Mouse (Mus musculus) heart, embryonic 15.5 days (tissue): ENCODE data around the gene Usp6nl. TPM values are rescaled to one million over a fixed set of nuclear protein-coding genes. Genes with fewer than 3 reads are reported as not detected.

Experiments used
- ATAC-seq: fragments of 200-750 bp; cut with Nextera tagmentation; replicated peaks from 2 replicates; pipeline ENCODE4 v1.8.0; 2017; ENCODE audit warnings: low read depth, moderate TSS enrichment; ENCODE audit not compliant: insufficient number of reproducible peaks, insufficient read depth, low FRiP score
- H3K27ac ChIP-seq: fragments of 300-500 bp; sonication (generic); 2 replicates; pipeline ENCODE4 v1.5.1; 2015; ENCODE audit warnings: mild to moderate bottlenecking, inconsistent platforms
- H3K27me3 ChIP-seq: fragments of 300-500 bp; sonication (generic); 2 replicates; pipeline ENCODE4 v1.6.1; 2015; ENCODE audit warnings: inconsistent platforms
- H3K36me3 ChIP-seq: fragments of 300-500 bp; sonication (generic); 2 replicates; pipeline ENCODE4 v1.6.1; 2015; ENCODE audit warnings: mild to moderate bottlenecking, inconsistent platforms
- H3K4me1 ChIP-seq: fragments of 300-500 bp; sonication (generic); replicated peaks from 2 replicates; pipeline ENCODE4 v1.6.1; 2015; ENCODE audit warnings: inconsistent platforms
- H3K4me2 ChIP-seq: fragments of 300-500 bp; sonication (generic); 2 replicates; pipeline ENCODE4 v1.6.1; 2015; ENCODE audit warnings: inconsistent platforms, mild to moderate bottlenecking, moderate library complexity
- H3K4me3 ChIP-seq: fragments of 300-500 bp; sonication (generic); 2 replicates; pipeline ENCODE4 v1.5.1; 2015; ENCODE audit warnings: mild to moderate bottlenecking, inconsistent platforms
- H3K9ac ChIP-seq: fragments of 300-500 bp; sonication (generic); 2 replicates; pipeline ENCODE4 v1.6.1; 2015; ENCODE audit warnings: mild to moderate bottlenecking, inconsistent platforms
- H3K9me3 ChIP-seq: fragments of 300-500 bp; sonication (generic); replicated peaks from 2 replicates; pipeline ENCODE4 v1.6.1; 2016; ENCODE audit warnings: inconsistent platforms
- WGBS: fragments of 180-500 bp; shearing (Covaris S2); methylation state at CpG from one replicate; pipeline ENCODE4 v1.1.7; 2015; ENCODE audit warnings: mixed read lengths; 5-methylcytosine and 5-hydroxymethylcytosine counted together
- polyA plus RNA-seq: library from polyadenylated mRNA; unstranded; fragments of >200 nt; fragmentation: Nextera tagmentation; extraction: Ambion mirVana; gene quantifications from 2 replicates; pipeline ENCODE4 v1.2.1, GENCODE M21; 2015

Gene Usp6nl
- polyA plus RNA-seq, 1 experiment from 2014 or later, result 6.6 TPM

DNA sequence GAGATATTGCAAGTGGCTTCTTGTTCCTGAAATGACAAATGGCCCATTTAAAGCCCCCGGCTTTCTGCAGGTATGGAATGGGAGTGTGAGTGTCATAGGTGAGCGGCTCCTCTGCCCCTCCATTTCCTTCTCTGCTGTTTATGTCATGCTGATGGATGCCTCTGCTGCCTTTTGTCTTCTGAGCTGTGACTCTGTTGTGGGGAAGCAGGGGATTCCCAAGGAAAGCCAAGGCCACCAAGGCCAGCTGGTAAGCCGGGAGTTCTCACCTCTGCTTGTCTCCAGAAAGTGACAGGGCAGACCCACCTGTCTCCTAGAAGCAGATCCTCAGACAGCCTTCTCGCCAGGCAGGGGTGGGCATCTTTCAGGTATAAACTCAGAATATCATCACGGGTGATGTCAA lies 157.2 kb downstream of the Usp6nl start:
- Histone ChIP-seq H3K4me2 (no peak overlapping the region), H3K4me1 (peaks cover 36% of the 10 kb centered on the region), H3K9ac (no peak overlapping the region), H3K9me3 (no peaks in the 10 kb centered on the region; the same call in 1 of the 2 replicates), H3K36me3 (no peaks in the 10 kb centered on the region), H3K4me3 (no peak overlapping the region), H3K27me3 (no peaks in the 10 kb centered on the region), H3K27ac (peak overlapping the region; percentile 52)
- WGBS, result 83% methylated on average over 5 of the region's 5 CpGs
- no peak for ATAC-seq

DNA sequence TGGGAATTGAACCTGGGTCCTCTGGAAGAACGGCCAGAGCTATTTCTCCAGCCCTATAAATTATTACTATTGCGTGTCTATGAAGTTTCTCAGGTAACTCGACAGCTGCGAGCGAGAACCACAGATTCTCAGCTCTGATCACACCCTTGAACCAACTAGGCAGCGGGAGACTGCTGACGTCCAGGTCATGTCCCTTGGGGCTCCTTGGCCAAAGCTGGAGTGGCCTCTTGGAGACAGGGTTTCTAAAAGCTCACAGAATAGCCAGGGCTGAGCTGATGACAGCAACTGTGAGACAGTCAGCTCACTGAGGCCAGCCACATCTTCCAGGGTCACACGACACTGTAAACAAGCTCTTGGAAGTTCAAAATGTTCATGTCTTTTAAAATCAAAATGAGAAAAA lies 159.5 kb downstream of the Usp6nl start:
- Histone ChIP-seq H3K36me3 (no peaks in the 10 kb centered on the region), H3K4me3 (no peak overlapping the region), H3K9ac (no peak overlapping the region), H3K27ac (no peak overlapping the region), H3K4me2 (no peak overlapping the region), H3K27me3 (no peaks in the 10 kb centered on the region), H3K9me3 (no peaks in the 10 kb centered on the region), H3K4me1 (peaks cover 36% of the 10 kb centered on the region)
- no peak for ATAC-seq
- 86% methylated on average over 8 of the region's 8 CpGs for WGBS

DNA sequence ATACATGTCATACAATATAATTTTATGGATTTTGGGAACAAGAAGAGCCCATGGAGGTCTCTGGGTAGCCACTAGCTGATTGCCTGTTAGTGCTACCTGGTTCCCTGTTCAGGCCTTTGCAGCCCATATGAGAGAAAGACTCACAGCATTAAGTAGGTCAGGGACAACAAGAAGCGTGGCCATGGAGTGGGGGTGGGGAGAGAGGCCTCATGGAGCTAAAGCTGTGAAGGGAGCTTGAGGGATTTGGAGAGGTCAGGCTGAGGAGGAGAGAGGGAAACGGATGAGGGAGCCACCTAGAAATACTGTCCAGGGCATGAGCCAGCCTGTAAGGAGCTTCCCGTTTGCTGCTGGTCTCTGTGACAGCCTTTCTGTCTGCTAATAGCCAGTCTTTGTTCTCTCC lies 159.9 kb downstream of the Usp6nl start:
- H3K27me3 ChIP-seq, result no peaks in the 10 kb centered on the region
- peak overlapping the region; percentile 80 for H3K27ac ChIP-seq
- 52% methylated on average over 3 of the region's 3 CpGs for WGBS
- H3K4me1 ChIP-seq, result peaks cover 36% of the 10 kb centered on the region
- H3K9me3 ChIP-seq, result no peaks in the 10 kb centered on the region
- no peak overlapping the region for H3K4me2 ChIP-seq
- no peak for ATAC-seq
- H3K4me3 ChIP-seq, result no peak overlapping the region
- H3K36me3 ChIP-seq, result no peaks in the 10 kb centered on the region
- no peak overlapping the region for H3K9ac ChIP-seq

DNA sequence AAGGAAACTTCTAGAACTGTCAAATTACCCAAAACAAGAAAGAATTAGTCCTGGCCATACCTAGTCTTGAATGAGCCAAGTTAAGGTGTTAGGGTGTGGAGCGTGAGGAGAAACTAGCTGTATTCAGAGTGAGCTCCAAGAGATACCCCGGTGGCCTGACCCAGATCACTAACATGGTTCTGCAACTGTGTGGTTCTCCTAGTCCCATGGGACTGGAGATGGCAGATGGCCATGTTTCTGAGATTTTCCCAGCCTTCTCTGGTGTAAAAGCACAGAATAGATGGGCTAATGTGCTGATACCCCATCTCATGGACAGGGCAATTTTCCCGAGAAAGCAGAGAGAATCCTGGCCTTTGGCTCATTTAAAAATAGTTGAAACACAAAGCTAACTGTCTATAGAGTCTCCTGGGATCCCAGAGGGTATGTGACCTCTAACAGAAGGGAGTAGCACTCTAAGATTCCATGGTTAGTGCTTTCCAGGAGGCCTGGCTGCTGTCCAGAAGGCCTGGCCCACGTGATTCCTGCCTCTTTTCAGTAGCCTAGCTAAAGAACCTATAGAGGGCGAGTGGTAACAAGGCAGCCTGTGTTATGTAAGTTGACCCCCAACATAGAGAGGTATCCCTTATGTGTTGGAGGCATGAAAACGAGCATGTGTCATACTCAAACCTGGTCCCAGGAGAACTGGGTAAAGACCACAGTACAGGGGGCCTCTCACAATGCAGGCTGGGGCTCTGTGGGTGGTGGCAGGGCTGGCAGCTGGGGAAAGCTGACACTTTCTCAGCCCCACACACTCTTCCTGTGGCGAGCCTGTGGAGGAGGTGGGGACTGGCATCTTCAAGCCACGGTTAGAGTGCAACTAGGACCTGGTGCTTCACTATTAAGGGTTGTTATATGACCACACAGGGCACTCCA lies 160.9 kb downstream of the Usp6nl start:
- Histone ChIP-seq H3K9ac (no peak overlapping the region), H3K27me3 (no peaks in the 10 kb centered on the region), H3K9me3 (no peaks in the 10 kb centered on the region), H3K4me3 (no peak overlapping the region), H3K27ac (peak overlapping the region; percentile 80), H3K4me2 (no peak overlapping the region), H3K36me3 (no peaks in the 10 kb centered on the region), H3K4me1 (peaks cover 33% of the 10 kb centered on the region)
- WGBS, result 25% methylated on average over 8 of the region's 8 CpGs
- ATAC-seq, result peak; percentile 83

DNA sequence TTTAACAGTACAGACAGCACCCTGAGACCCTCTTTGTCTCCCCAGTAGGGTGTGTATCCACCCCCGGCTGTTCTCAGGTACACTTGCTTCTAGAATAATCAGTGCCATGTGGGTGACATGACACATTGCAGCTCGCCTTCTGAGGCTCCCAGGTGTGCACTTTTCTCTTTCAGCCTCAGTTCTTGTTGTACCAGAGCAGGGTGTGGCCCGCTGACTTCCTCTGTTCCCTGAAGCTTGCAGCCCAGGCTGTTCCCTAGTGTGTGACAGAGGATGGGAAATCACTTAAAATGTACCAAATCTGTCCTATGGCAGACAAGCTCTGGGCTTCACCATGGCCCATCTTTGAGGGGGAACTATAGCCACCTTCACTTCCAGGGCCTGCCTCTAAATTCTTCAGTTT lies 161.7 kb downstream of the Usp6nl start:
- Histone ChIP-seq H3K9ac (no peak overlapping the region), H3K9me3 (no peaks in the 10 kb centered on the region), H3K4me3 (no peak overlapping the region), H3K4me1 (peaks cover 26% of the 10 kb centered on the region), H3K27ac (0 out of 2 replicates have a peak overlapping the region, but pooled peaks have one; percentile 80), H3K36me3 (no peaks in the 10 kb centered on the region), H3K4me2 (no peak overlapping the region), H3K27me3 (no peaks in the 10 kb centered on the region)
- 79% methylated on average over 3 of the region's 3 CpGs for WGBS
- no peak for ATAC-seq

DNA sequence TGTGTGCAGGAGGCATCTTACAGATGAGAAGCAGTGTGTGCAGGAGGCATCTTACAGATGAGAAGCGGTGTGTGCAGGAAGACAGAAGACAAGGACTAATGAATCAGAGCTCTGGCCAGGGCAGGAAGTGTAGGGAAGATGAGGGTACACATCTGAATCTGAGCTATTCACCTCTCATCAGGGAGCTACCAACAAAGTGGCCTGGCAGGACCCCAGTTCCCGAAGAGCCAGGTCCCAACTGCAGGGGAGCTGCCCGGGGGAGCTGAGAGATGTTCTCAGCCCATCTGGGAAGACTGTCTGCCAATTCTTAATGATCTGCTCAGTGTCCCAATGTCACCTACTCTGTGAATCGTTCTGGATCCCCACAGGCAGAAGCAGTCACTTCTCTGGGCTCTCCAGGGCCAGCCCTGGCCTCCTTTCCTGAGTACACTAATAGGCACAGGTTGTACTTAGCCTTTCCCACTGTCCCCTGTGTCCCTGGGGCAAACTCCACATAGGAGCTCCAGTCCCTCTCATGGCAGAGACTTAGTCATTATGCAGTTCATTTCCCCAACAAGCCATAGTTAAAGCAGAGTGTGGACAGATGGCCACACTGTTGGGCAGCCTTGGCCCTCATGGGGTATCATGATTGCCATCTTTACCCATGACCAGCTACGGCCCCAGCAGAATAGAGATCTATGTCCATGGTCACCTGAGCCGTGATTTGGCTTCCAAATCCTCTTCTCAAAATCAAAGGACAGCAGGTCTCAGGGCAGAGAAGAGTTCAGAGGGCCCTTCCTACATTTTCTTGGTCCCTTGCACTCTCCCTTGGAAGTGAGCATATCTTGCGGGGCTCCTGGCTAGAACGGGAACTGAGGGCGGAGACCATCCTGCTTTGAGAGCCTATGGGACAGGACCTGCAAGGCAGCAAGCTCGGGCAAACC lies 165.4 kb downstream of the Usp6nl start:
- no peak overlapping the region for H3K27ac ChIP-seq
- no peak overlapping the region for H3K4me2 ChIP-seq
- peaks cover 15% of the 10 kb centered on the region for H3K4me1 ChIP-seq
- no peaks in the 10 kb centered on the region for H3K36me3 ChIP-seq
- no peak overlapping the region for H3K4me3 ChIP-seq
- ATAC-seq, result no peak
- H3K27me3 ChIP-seq, result no peaks in the 10 kb centered on the region
- no peak overlapping the region for H3K9ac ChIP-seq
- H3K9me3 ChIP-seq, result no peaks in the 10 kb centered on the region
- WGBS, result 72% methylated on average over 10 of the region's 10 CpGs

DNA sequence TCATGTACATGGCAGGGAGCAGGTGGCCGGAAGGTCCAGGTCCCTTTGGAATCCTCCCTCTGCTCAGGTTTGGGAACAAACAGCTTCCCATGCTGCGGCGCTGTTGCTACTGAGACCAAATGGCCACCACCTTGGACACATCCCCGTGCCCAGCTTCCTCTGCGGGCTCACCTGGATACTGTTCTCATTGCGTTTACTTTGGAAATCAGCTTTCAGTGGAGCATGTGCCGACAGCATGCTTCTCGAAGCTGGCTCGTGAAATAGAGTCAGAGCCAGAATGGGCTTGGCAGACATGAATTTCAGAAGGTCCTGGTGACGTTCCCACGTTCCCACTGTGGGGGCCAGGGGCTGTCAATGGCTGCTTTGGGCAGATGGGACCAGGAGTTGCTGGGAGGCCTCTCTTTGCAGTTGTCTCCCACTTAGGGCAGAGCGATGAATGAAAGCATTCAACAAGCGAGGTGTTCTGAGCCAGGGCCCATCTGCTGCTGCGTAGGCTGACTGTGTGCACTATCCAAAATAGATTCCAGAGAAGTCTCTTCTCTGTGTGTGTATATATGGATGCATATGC lies 166.1 kb downstream of the Usp6nl start:
- H3K27ac ChIP-seq, result no peak overlapping the region
- H3K4me3 ChIP-seq, result no peak overlapping the region
- WGBS, result 75% methylated on average over 14 of the region's 14 CpGs
- H3K36me3 ChIP-seq, result no peaks in the 10 kb centered on the region
- no peaks in the 10 kb centered on the region for H3K9me3 ChIP-seq
- no peaks in the 10 kb centered on the region for H3K27me3 ChIP-seq
- no peak overlapping the region for H3K9ac ChIP-seq
- peaks cover 8% of the 10 kb centered on the region for H3K4me1 ChIP-seq
- no peak for ATAC-seq
- H3K4me2 ChIP-seq, result no peak overlapping the region

DNA sequence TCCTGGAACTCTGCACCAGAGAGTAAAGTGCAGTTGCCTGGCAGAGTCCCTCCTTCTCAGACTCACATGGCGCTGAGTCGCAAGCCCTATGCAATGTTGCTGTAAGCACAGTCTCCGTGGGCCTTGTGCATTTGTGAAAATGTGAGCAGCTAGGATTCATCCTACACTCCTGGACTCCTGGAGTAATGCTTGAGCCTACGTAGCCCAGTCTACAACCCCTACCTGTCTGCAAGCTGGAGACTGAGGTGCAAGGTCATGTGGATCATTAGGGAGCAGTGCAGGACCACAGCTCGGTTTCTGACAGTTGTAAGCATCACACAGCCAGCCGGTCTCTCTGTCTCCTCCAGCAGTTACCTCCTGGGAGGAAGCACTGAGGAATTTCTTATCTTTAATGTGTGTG lies 167.6 kb downstream of the Usp6nl start:
- Histone ChIP-seq H3K4me1 (no peaks in the 10 kb centered on the region), H3K9ac (no peak overlapping the region), H3K4me2 (no peak overlapping the region), H3K27me3 (no peaks in the 10 kb centered on the region), H3K9me3 (no peaks in the 10 kb centered on the region), H3K4me3 (no peak overlapping the region), H3K36me3 (no peaks in the 10 kb centered on the region), H3K27ac (no peak overlapping the region)
- 82% methylated on average over 6 of the region's 6 CpGs for WGBS
- ATAC-seq, result no peak

DNA sequence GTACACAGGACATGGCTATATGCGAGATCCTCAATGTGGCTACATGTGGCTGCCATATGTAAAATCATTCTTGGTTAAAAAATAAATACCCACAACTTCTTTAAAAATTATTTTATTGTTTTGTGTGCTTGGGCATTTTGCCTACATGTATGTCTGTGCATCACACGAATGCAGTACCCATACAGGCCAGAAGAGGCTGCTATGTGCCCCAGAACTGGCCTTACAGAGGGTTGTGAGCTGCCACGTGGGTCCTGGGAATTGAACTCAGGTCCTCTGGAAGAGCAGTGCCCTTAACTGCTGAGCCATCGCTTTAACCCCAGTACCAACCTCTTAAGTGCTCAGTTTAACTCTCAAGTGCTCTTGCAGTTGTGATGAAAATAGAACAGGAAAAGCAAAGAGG lies 168.4 kb downstream of the Usp6nl start:
- no peak overlapping the region for H3K27ac ChIP-seq
- H3K36me3 ChIP-seq, result no peaks in the 10 kb centered on the region
- ATAC-seq, result no peak
- 74% methylated on average over 4 of the region's 4 CpGs for WGBS
- no peak overlapping the region for H3K9ac ChIP-seq
- no peaks in the 10 kb centered on the region for H3K9me3 ChIP-seq
- H3K4me3 ChIP-seq, result no peak overlapping the region
- no peaks in the 10 kb centered on the region for H3K27me3 ChIP-seq
- no peaks in the 10 kb centered on the region for H3K4me1 ChIP-seq
- H3K4me2 ChIP-seq, result no peak overlapping the region

DNA sequence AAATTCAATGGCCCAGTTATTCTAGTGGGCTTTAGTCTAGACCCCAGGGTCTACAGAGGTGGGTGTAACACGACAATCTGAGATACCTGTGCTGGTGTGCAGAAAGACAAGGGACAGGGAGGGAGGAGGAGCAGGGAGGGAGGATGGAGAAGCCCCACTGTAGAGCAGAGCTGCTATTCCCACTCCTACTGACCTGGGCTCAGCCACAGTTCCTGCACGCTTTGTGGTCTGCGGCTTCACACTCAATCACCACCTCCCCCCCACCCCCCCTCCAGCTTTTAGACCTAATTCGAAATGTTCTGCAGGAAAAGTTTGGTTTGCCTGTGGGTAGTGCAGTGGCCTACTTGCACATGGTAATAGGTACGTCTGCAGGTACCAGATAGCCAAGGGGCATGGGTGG lies 171.4 kb downstream of the Usp6nl start:
- no peak for ATAC-seq
- no peak overlapping the region for H3K9ac ChIP-seq
- H3K4me2 ChIP-seq, result no peak overlapping the region
- H3K4me3 ChIP-seq, result no peak overlapping the region
- H3K36me3 ChIP-seq, result no peaks in the 10 kb centered on the region
- WGBS, result 79% methylated on average over 5 of the region's 5 CpGs
- H3K9me3 ChIP-seq, result no peaks in the 10 kb centered on the region
- no peak overlapping the region for H3K27ac ChIP-seq
- no peaks in the 10 kb centered on the region for H3K27me3 ChIP-seq
- H3K4me1 ChIP-seq, result no peaks in the 10 kb centered on the region
